ENCODE assay signal across 8 mouse cellular contexts in genomic region chr3:65391784-65392420, GRCm38 (mm10). TPM values are rescaled to one million over a fixed set of nuclear protein-coding genes. Genes with fewer than 3 reads are reported as not detected.
DNase-seq lines count a peak whose midpoint lies in the region; ATAC-seq and TF ChIP-seq lines count a peak whose summit lies in the region.

No protein-coding gene starts in this region.

- no peaks in the 10 kb centered on the region for H3K9me3 ChIP-seq in embryonic facial prominence, embryonic 15.5 days (replicated peaks)
- no peaks in the 10 kb centered on the region for H3K9me3 ChIP-seq in liver, embryonic 15.5 days (replicated peaks)

- H3K4me3 ChIP-seq in embryonic facial prominence, embryonic 15.5 days (replicated peaks) = peak overlapping the region; percentile 86
- peak overlapping the region; percentile 89 for H3K4me3 ChIP-seq in liver, embryonic 15.5 days (replicated peaks)

- POLR2A ChIA-PET in Patski (lab: Charles Lee) = interaction anchor here (0.6 to 2.4 kb wide), 5 partner anchors 10 to 267 kb away, joined by 3 to 5 read pairs (median 3); partner anchors contain the start of gene Tiparp

- peak overlapping the region; percentile 66 for H3K4me2 ChIP-seq in embryonic facial prominence, embryonic 15.5 days (replicated peaks)
- peak overlapping the region; percentile 79 for H3K4me2 ChIP-seq in liver, embryonic 15.5 days

- H3K4me1 ChIP-seq in embryonic facial prominence, embryonic 15.5 days = peaks cover 20% of the 10 kb centered on the region; the same call in 1 of the 2 replicates
- H3K4me1 ChIP-seq in liver, embryonic 15.5 days (replicated peaks) = 0 out of 2 replicates have a peak, but pooled peaks cover 16% of the 10 kb centered on the region

- in situ Hi-C loops in Patski (cut with MboI; ENCODE audit: low pct_unique_long_range_greater_than_20kb) = no loop called here

- WGBS in embryonic facial prominence, embryonic 15.5 days = under 1% methylated on average over 37 of the region's 37 CpGs
- WGBS in liver, embryonic 15.5 days (ENCODE audit: insufficient replicate concordance) = under 1% methylated on average over 37 of the region's 37 CpGs

- DNase-seq in left cerebral cortex, adult 8-10 months (ENCODE audit: low spot score in 2 of 2) = peak; percentile 15 to 18
- DNase-seq in left cerebral cortex, adult 9 months (ENCODE audit: low spot score in 2 of 2) = no peak
- DNase-seq in Patski (ENCODE audit: low read depth, low spot score) = peak; percentile 24
- DNase-seq in hindlimb bud, embryonic 11.5 days (ENCODE audit: extremely low spot score, low read depth, low spot score) = peak; percentile 33
- DNase-seq in ovary, postnatal 14 days (ENCODE audit: low spot score) = peak; percentile 11
- DNase-seq in right cerebral cortex, postnatal 25 days = no peak

- peak overlapping the region; percentile 86 for H3K27ac ChIP-seq in embryonic facial prominence, embryonic 15.5 days (replicated peaks)
- H3K27ac ChIP-seq in liver, embryonic 15.5 days (replicated peaks) = peak overlapping the region; percentile 80

- peaks cover 25% of the 10 kb centered on the region for H3K36me3 ChIP-seq in embryonic facial prominence, embryonic 15.5 days
- H3K36me3 ChIP-seq in liver, embryonic 15.5 days (replicated peaks) = peaks cover 26% of the 10 kb centered on the region

- peak overlapping the region; percentile 84 for H3K9ac ChIP-seq in embryonic facial prominence, embryonic 15.5 days
- H3K9ac ChIP-seq in liver, embryonic 15.5 days = peak overlapping the region; percentile 88

- ATAC-seq in Patski = peak; percentile 56
- peak; percentile 17; the same call in 1 of the 2 replicates for ATAC-seq in embryonic facial prominence, embryonic 15.5 days (ENCODE audit: insufficient number of reproducible peaks, low FRiP score, low TSS enrichment, low read depth)
- peak; percentile 72 for ATAC-seq in liver, embryonic 15.5 days (ENCODE audit: insufficient read depth)

- no peaks in the 10 kb centered on the region for H3K27me3 ChIP-seq in Patski
- no peaks in the 10 kb centered on the region for H3K27me3 ChIP-seq in embryonic facial prominence, embryonic 15.5 days
- H3K27me3 ChIP-seq in liver, embryonic 15.5 days = no peaks in the 10 kb centered on the region

- no peak for TF ChIP-seq CTCF in Patski (IDR thresholded peaks at IDR 0.05)

- CTCF ChIA-PET in Patski (lab: Charles Lee) = interaction anchor here (1.1 to 1.5 kb wide), 2 partner anchors 11 to 13 kb away, joined by 3 to 5 read pairs; no protein-coding TSS in a partner anchor

RNA-seq across cellular contexts. Expression of gene Ssr3, which starts 0.5 kb away (rescaled TPM):
- total RNA-seq in left cerebral cortex, adult 8-10 months (2022) = 100 to 1,000 TPM in 2 of 4 experiments, 10 to 100 TPM in 2; 95.7 to 105 (median 99.9) TPM
- polyA plus RNA-seq in Patski (2021) = 475 TPM
- polyA plus RNA-seq in embryonic facial prominence, embryonic 15.5 days (2015; fragmentation: Nextera tagmentation; extraction: Ambion mirVana) = 265 and 271 TPM in 2 replicates
- polyA plus RNA-seq in liver, embryonic 15.5 days (2015; fragmentation: Nextera tagmentation; extraction: Ambion mirVana) = 114 and 118 TPM in 2 replicates

Comparison
In these comparisons a context has a peak if more than half of its experiments do, and no peak if none do; other contexts are left out.
1. DNase-seq: peak in left cerebral cortex, adult 8-10 months (2 of 2), Patski (single experiment), hindlimb bud, embryonic 11.5 days (single experiment) and ovary, postnatal 14 days (single experiment); none in left cerebral cortex, adult 9 months (0 of 2) and right cerebral cortex, postnatal 25 days (single experiment).
2. ATAC-seq: peak in every context shown above with its lines; median percentile 72 in liver, embryonic 15.5 days; 56 in Patski; 17 in embryonic facial prominence, embryonic 15.5 days.